Mouse (Mus musculus) cortical plate, adult 2 months (tissue): ENCODE data around the gene Adh7. TPM values are rescaled to one million over a fixed set of nuclear protein-coding genes. Genes with fewer than 3 reads are reported as not detected.

Experiments used
- H3K27ac ChIP-seq: fragments of 200-500 bp; 2 replicates; pipeline ENCODE4 v1.5.1; 2012; ENCODE audit warnings: low read length, control low read depth, inconsistent platforms; ENCODE audit not compliant: insufficient read depth
- H3K4me1 ChIP-seq: fragments of 200-500 bp; 2 replicates; pipeline ENCODE4 v1.6.1; 2011; ENCODE audit warnings: low read length; ENCODE audit not compliant: control insufficient read depth, insufficient read depth
- H3K4me3 ChIP-seq: fragments of 200-500 bp; 2 replicates; pipeline ENCODE4 v1.5.1; 2011; ENCODE audit warnings: mild to moderate bottlenecking, low read length, control low read depth; ENCODE audit not compliant: insufficient read depth
- CTCF ChIP-seq: fragments of 200-500 bp; IDR thresholded peaks from 2 replicates; pipeline ENCODE4 v1.5.1; 2011; ENCODE audit warnings: mild to moderate bottlenecking, control low read depth, low read length; ENCODE audit not compliant: insufficient read depth; ENCODE audit errors: extremely low read depth
- POLR2A ChIP-seq: fragments of 200-500 bp; IDR thresholded peaks from 2 replicates; pipeline ENCODE4 v1.6.1; 2011; ENCODE audit warnings: mild to moderate bottlenecking, low read length, control low read depth; ENCODE audit not compliant: insufficient read depth; ENCODE audit errors: extremely low read depth
- polyA plus RNA-seq: library from polyadenylated mRNA; depleted of rRNA; stranded (reverse); fragments of >200 nt; gene quantifications from 2 replicates; pipeline ENCODE4 v1.2.3, GENCODE M21; 2012

Adh7 gene
- polyA plus RNA-seq, 1 experiment, result 0.02 TPM

GRCm38 (mm10) chr3:138222511-138222910 lies 5.0 kb downstream of the Adh7 start:
- TF ChIP-seq POLR2A (no peak), CTCF (no peak)
- Histone ChIP-seq H3K4me1 (no peaks in the 10 kb centered on the region), H3K4me3 (no peak overlapping the region), H3K27ac (no peak overlapping the region)

DNA sequence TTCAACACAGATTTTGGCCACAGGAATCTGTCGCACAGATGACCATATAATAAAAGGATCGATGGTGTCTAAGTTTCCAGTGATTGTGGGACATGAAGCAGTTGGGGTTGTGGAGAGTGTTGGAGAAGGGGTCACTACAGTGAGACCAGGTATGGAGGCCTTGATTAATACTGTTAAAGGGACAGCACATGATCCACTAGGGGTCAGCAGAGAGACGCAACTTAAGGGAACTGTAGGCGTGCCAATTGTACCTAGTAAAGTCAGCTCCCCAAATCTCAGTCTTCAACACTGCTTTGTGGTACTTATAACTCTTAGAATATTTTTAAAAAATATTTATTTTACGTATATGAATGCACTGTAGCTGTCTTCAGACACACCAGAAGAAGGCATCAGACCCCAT lies 5.4 kb downstream of the Adh7 start:
- no peak overlapping the region for H3K27ac ChIP-seq
- no peak overlapping the region for H3K4me3 ChIP-seq
- H3K4me1 ChIP-seq, result no peaks in the 10 kb centered on the region
- TF ChIP-seq POLR2A (no peak), CTCF (peak; percentile 62)

GRCm38 (mm10) chr3:138224363-138224954 lies 6.9 kb downstream of the Adh7 start:
- TF ChIP-seq POLR2A (no peak), CTCF (no peak)
- Histone ChIP-seq H3K4me1 (no peaks in the 10 kb centered on the region), H3K4me3 (no peak overlapping the region), H3K27ac (no peak overlapping the region)

DNA sequence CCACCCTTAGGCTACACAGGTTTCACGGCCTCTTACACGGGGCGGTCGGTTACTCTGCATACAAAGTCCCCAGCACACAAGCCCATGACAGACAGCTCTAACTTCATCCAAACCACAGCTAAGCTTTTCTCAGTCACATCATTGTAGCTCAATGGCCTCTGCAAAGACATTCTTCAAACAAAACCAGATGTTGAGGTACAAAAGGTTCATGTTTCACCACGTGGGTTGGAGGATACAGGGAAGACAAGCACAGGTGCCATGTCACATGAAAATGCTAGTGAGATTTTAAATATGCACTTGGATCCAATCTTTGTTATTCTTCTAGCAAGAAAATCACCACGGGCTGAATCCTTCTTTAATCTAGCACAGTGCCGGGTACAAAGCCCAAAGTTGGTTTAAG lies 7.8 kb downstream of the Adh7 start:
- no peaks in the 10 kb centered on the region for H3K4me1 ChIP-seq
- TF ChIP-seq CTCF (no peak), POLR2A (no peak)
- no peak overlapping the region for H3K27ac ChIP-seq
- no peak overlapping the region for H3K4me3 ChIP-seq

DNA sequence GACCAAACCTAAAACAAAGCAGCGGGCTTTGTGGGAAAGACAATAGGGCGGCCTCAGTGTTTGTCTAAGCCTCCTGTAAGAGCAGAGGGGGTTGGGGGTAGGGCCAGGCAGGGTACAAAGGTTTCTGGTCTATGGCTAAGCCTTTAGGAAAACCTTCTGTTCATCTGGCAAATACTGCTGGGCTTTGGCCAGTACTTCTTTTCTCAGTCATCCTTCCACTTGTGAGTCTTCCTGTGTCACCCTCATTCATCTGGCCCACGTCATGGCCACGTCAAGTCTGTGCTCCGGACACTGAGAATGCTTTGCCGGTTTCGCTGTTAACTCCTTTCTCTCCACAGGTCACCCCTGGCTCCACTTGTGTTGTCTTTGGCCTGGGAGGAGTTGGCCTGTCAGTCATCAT lies 8.3 kb downstream of the Adh7 start:
- TF ChIP-seq CTCF, result no peak
- no peak for TF ChIP-seq POLR2A
- Histone ChIP-seq H3K27ac (no peak overlapping the region), H3K4me3 (no peak overlapping the region), H3K4me1 (no peaks in the 10 kb centered on the region)

DNA sequence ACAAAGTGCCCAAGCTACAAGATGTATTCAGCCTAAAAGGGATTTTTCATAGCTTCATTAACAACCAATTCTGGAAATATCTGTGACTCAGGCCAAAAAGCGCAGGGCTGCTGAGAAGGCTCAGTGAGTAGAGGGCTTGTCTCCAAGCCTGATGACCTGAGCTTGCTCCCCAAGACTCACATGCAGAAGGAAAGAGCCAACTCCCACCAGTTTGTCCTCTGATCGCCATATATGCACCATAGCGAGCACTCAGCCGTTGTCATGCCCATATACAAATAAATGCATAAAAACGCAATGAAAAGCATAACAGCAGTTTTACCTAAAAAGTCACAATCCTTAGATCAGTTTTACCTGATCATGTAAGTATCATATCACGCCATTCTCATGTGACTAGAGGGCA lies 8.9 kb downstream of the Adh7 start:
- Histone ChIP-seq H3K4me1 (no peaks in the 10 kb centered on the region), H3K27ac (no peak overlapping the region), H3K4me3 (no peak overlapping the region)
- TF ChIP-seq POLR2A (no peak), CTCF (no peak)

DNA sequence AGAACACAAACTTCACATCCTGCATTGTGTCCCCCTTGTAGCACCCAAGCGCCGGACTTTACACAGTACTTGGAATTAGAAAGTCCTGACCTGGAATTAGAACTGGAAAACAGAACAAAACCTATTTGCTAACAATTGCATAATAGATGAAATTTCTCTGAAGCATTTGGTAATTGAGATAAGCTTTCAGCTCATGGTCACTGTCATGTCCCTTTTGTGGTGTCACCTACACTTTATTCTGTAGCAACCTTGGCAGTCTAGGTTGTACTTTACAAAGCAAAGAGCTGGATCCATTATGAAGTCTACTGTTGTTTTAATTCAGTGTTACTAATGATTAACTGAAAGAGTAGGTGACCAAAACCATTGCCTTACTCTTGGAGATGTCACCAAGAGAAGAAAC lies 9.5 kb downstream of the Adh7 start:
- Histone ChIP-seq H3K4me1 (no peaks in the 10 kb centered on the region), H3K4me3 (no peak overlapping the region), H3K27ac (no peak overlapping the region)
- TF ChIP-seq CTCF, result no peak
- TF ChIP-seq POLR2A, result no peak

DNA sequence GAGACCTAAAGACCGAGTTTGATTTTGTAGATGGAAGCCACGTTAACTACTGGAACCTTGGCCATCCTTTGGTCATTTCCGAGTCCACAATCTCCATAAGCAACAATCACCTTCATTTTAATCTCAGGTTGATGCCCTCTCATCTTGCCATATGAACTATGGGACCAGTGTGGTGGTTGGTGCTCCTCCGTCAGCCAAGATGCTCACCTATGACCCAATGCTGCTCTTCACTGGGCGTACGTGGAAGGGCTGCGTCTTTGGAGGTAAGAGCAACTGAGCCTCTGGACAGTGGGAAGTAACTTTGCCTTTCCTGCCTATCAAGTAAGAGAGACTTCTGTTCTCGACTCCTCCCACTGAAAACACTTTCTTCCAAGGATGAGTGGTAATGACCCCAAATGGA lies 10.2 kb downstream of the Adh7 start:
- TF ChIP-seq CTCF, result no peak
- TF ChIP-seq POLR2A, result no peak

GRCm38 (mm10) chr3:138229448-138229847 lies 11.9 kb downstream of the Adh7 start:
- Histone ChIP-seq H3K4me1 (no peaks in the 10 kb centered on the region), H3K27ac (no peak overlapping the region), H3K4me3 (no peak overlapping the region)
- TF ChIP-seq CTCF (no peak), POLR2A (no peak)

More for the DNA sequence above, 10.2 kb downstream of the Adh7 start:
- H3K27ac ChIP-seq, result no peak overlapping the region
- H3K4me1 ChIP-seq, result no peaks in the 10 kb centered on the region
- no peak overlapping the region for H3K4me3 ChIP-seq

- TF ChIP-seq CTCF (no peak), POLR2A (no peak)
- Histone ChIP-seq H3K27ac (no peak overlapping the region), H3K4me1 (no peaks in the 10 kb centered on the region), H3K4me3 (no peak overlapping the region)
Measured at GRCm38 (mm10) chr3:138230266-138230665, 12.7 kb downstream of the Adh7 start.
